Mouse (Mus musculus) induced T-regulatory cell, adult 2 months (primary cell): Measurements from ENCODE around the gene Bcor.
A peak's percentile ranks its signal among the peaks of the same experiment; 100 is the strongest.

Experiments used
- DNase-seq: peaks from one replicate; pipeline ENCODE4 v3.0.0-alpha.2; 2012; ENCODE audit warnings: low read depth

Gene Bcor

GRCm38 (mm10) chrX:12127106-12127670 is 33.0 kb downstream of the Bcor start:
- DNase-seq, result no peak

- no peak for DNase-seq
These were observed 33.6 kb downstream of the Bcor start for GRCm38 (mm10) chrX:12126408-12127105.

- DNase-seq, result no peak
These were observed 35.6 kb downstream of the Bcor start for GRCm38 (mm10) chrX:12124571-12124970.

- DNase-seq, result no peak
These were observed 36.5 kb downstream of the Bcor start for GRCm38 (mm10) chrX:12123687-12124087.

GRCm38 (mm10) chrX:12122594-12123331 is 37.4 kb downstream of the Bcor start:
- DNase-seq, result no peak

GRCm38 (mm10) chrX:12119476-12119875 is 40.7 kb downstream of the Bcor start:
- DNase-seq, result no peak

- DNase-seq, result peak; percentile 52
These were observed 44.0 kb downstream of the Bcor start for GRCm38 (mm10) chrX:12116128-12116527.

- no peak for DNase-seq
These were observed 48.0 kb downstream of the Bcor start for GRCm38 (mm10) chrX:12112166-12112565.

GRCm38 (mm10) chrX:12110518-12110917 is 49.6 kb downstream of the Bcor start:
- DNase-seq, result no peak

GRCm38 (mm10) chrX:12105358-12105757 is 54.8 kb downstream of the Bcor start:
- no peak for DNase-seq

GRCm38 (mm10) chrX:12096783-12097526 is 63.2 kb downstream of the Bcor start:
- no peak for DNase-seq

- DNase-seq, result peak; percentile 12
These were observed 66.8 kb downstream of the Bcor start for GRCm38 (mm10) chrX:12093371-12093770.

GRCm38 (mm10) chrX:12091431-12092061 is 68.6 kb downstream of the Bcor start:
- DNase-seq, result no peak

- DNase-seq, result peak; percentile 72
These were observed 69.2 kb downstream of the Bcor start for GRCm38 (mm10) chrX:12090871-12091404.

- DNase-seq, result no peak
These were observed 69.8 kb downstream of the Bcor start for GRCm38 (mm10) chrX:12090151-12090870.

- DNase-seq, result peak; percentile 56
These were observed 70.6 kb downstream of the Bcor start for GRCm38 (mm10) chrX:12089353-12090081.

GRCm38 (mm10) chrX:12089027-12089340 is 71.2 kb downstream of the Bcor start:
- DNase-seq, result no peak

- DNase-seq, result peak; percentile 88
These were observed 71.7 kb downstream of the Bcor start for GRCm38 (mm10) chrX:12088301-12089026.

GRCm38 (mm10) chrX:12087511-12088300 is 72.4 kb downstream of the Bcor start:
- DNase-seq, result peak; percentile 69
